Mouse (Mus musculus): ENCODE measurements at regions not wholly inside any gene's neighbourhood (a gene's known extent, or its start where the extent isn't known, plus 50 kb on each side); places are given as distances from the start of the nearest gene placed in this dataset.

DNA sequence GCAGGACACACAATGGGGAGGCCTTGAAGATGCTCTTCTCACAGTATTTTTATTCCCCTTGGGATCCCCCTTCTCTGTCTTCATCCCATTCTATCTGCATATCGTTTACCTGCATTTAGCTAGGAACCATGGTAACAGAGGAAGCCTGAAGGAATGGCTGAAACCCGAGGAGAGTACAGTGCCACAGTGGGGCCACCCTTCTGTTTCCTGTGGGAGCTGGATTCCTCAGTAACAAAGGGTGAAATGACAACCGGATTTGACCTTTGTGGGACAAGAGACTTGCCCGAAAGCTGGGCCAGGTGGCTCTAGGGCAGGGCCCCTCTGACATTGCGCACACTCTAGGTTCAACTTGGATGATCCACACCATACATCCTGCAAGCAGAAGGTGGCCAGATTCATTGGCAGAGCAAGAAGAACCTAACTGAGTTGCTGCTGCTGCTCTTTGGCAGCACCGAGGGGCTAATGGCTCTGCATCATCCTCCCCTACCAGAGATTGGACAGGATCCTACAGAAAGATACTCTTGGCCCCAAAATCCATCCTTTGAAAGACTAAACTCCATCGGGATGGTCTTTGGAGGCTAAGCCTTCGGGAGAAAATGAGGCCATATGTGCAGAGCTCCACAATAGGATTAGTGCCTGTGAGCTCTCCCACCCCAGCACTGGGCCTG lies 310.0 kb downstream of the Sox9 start:
- TF ChIP-seq CTCF (IDR thresholded peaks at IDR 0.05; ENCODE audit: borderline replicate concordance, insufficient read depth, low read length) (no peak), POLR2A (IDR thresholded peaks at IDR 0.05; ENCODE audit: low read depth, low read length) (no peak)

All from embryonic fibroblast, embryonic 13.5 days (primary cell).